Mouse (Mus musculus) limb, embryonic 11.5 days (tissue): Measurements from ENCODE around the gene Cftr. TPM values are rescaled to one million over a fixed set of nuclear protein-coding genes. Genes with fewer than 3 reads are reported as not detected.

Experiments used
- polyA plus RNA-seq: library from polyadenylated mRNA; unstranded; fragments of >200 nt; fragmentation: Nextera tagmentation; extraction: Ambion mirVana; gene quantifications from 2 replicates; pipeline ENCODE4 v1.2.1, GENCODE M21; 2014

Cftr gene
- polyA plus RNA-seq, 1 experiment from 2014 or later, result 0.17 TPM

Other genes with a start within 250 kb of the Cftr start
- gene Wnt2, start 140.1 kb upstream of the Cftr start, polyA plus RNA-seq, result 1.9 and 2.9 TPM in 2 replicates
- not detected in 2 replicates for gene Asz1, start 61.6 kb upstream of the Cftr start, polyA plus RNA-seq